Mouse (Mus musculus): Measurements from ENCODE around the gene Tstd3. TPM values are rescaled to one million over a fixed set of nuclear protein-coding genes. Genes with fewer than 3 reads are reported as not detected.

Tstd3 gene
- polyA plus RNA-seq (2016; fragmentation: Nextera tagmentation; extraction: Ambion mirVana), result 25.7 and 27.3 TPM in 2 replicates

DNA sequence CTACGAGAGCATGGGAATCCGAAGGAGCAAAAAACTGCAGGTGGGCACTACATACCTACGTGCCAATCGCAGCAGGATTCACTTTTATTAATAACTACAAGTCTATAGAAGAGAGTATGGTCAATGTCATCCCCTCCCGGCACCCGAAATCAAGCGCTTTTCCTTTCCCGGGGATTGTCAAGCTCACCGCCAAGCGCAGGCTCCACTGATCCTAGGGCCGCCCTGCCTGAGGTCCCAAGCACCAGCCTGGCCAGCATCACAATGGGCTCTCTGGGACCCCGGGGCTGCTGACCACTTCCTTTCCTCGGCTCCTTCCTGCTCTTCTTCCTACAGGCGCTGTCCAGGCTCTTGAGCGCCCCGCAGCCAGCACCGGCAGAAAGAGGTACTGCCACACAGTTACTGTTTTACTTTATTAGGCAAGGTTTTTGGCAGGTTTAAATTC, at the start of gene Tstd3, which contains the start of gene Usp45:
Tstd3 (minus strand) TSS at position 350 of the 442 bp plus-strand sequence.
Usp45 (plus strand) TSS at position 294 of the 442 bp plus-strand sequence.
- DNase-seq (ENCODE audit: low spot score), result peak; percentile 85
- Histone ChIP-seq H3K4me1 (replicated peaks) (peaks cover 8% of the 10 kb centered on the region), H3K36me3 (no peaks in the 10 kb centered on the region), H3K4me3 (peak within 1 kb of the TSS; percentile 67), H3K27ac (peak within 1 kb of the TSS; percentile 87), H3K27me3 (ENCODE audit: insufficient read depth, poor library complexity, severe bottlenecking) (no peaks in the 10 kb centered on the region), H3K9me3 (no peaks in the 10 kb centered on the region)
- WGBS, result 2% methylated on average over 17 of the region's 17 CpGs

DNA sequence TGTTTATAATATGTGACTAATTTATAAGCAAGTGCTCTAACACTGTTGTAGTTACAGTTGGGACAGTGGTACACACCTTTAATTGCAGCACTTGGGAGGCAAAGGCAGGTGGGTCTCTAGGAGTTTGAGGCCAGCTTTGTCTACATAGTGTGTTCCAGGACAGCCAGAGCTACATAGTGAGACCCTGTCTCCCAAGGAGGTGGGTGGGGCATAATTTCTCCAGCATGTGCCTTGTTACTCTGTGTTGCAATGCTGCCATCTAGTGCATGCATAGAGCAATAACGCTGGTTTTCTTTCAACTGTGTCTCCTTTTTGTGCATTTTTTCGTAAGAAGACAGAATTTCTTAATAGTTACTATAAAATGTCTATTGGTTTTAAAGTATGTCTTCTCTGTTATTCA, 47.0 kb upstream of the Tstd3 start:
- no peaks in the 10 kb centered on the region for H3K9me3 ChIP-seq
- H3K4me3 ChIP-seq, result no peak overlapping the region
- no peaks in the 10 kb centered on the region for H3K4me1 ChIP-seq (replicated peaks)
- no peak overlapping the region for H3K27ac ChIP-seq
- H3K27me3 ChIP-seq (ENCODE audit: insufficient read depth, poor library complexity, severe bottlenecking), result no peaks in the 10 kb centered on the region
- peak; percentile 45 for DNase-seq (ENCODE audit: low spot score)
- H3K36me3 ChIP-seq, result peaks cover 61% of the 10 kb centered on the region
- 45% methylated on average over 2 of the region's 2 CpGs for WGBS

DNA sequence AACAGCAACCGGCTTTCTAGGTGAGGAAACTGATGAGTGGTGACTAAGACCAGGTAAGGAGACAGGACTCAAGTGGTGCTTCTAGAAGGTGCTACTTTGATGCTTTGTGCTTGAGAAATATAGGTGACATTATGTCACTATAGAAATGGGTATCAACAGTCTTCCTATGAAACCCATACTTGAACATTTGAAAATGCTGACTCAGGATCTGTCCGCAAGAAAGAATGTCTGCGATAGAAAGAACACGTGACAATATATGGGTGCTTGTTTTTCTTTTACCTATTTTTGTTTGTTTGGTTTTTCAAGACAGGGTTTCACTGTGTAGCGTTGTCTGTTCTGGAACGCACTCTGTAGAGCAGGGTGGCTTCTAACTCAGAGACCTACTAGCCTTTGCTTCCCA, 45.6 kb upstream of the Tstd3 start:
- Histone ChIP-seq H3K4me3 (no peak overlapping the region), H3K9me3 (no peaks in the 10 kb centered on the region), H3K36me3 (peaks cover 52% of the 10 kb centered on the region), H3K4me1 (replicated peaks) (no peaks in the 10 kb centered on the region), H3K27me3 (ENCODE audit: insufficient read depth, poor library complexity, severe bottlenecking) (no peaks in the 10 kb centered on the region), H3K27ac (no peak overlapping the region)
- DNase-seq (ENCODE audit: low spot score), result no peak
- WGBS, result 92% methylated on average over 6 of the region's 6 CpGs

DNA sequence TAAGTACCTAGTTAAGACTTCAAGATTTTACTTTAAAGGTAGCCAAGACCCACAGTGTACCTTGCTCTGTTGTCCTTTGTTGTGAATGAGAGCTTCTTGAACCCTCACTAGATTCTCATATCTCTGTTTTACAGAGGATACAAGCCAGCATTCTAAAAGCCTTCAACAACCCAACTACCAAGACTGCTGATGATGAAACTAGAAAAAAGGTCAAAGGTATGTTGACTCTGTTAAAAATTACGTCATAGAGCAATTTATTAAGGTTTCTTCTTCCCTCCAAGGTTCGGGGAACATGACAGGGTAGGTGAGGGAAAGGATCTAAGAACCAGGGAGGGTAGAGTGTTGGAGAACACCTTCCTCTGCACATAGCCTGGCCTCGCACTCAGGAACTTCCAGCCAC, 43.6 kb upstream of the Tstd3 start:
- no peaks in the 10 kb centered on the region for H3K4me1 ChIP-seq (replicated peaks)
- no peaks in the 10 kb centered on the region for H3K9me3 ChIP-seq
- 91% methylated on average over 3 of the region's 3 CpGs for WGBS

DNA sequence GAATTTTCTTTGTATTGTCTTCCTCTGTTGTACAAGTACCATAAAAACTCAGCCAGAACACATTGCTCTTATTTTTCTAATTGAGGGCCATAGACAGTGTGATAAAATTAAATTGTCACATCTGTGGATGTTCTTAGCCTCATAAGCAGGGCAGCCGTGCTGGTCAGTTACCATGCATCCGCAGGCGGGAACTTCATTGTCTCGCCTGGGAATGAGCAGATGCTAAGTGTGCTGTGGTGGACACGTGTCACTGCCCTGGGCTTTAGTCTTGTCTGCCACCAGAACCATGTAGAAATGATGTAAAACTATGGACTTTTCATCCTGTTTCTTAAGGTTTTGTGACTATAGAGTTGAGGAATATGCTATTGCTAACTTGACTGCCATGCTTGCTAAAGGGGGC, 40.2 kb upstream of the Tstd3 start:
- WGBS, result 56% methylated on average over 5 of the region's 5 CpGs
- H3K36me3 ChIP-seq, result peaks cover 60% of the 10 kb centered on the region

More for the DNA sequence above, 43.6 kb upstream of the Tstd3 start:
- Histone ChIP-seq H3K4me3 (no peak overlapping the region), H3K36me3 (peaks cover 41% of the 10 kb centered on the region), H3K27me3 (ENCODE audit: insufficient read depth, poor library complexity, severe bottlenecking) (no peaks in the 10 kb centered on the region), H3K27ac (no peak overlapping the region)
- no peak for DNase-seq (ENCODE audit: low spot score)

DNA sequence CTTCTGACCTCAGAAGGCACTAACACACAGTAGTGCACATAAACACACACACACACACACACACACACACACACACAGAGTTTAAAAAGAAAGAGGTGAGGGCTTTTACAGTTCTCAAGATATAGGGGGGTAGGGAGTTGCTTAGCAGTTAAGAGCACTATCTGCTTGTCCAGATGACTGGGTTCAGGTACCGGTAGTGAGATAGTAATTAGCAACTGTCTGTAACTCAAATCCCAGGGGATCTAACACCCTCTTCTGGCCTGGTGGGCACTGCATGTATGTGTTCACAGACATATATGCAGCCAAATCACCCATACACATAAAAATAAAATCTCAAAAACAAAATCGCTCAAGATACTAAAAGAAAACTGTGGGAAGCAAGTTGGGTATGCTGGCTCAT, 34.6 kb upstream of the Tstd3 start:
- no peaks in the 10 kb centered on the region for H3K27me3 ChIP-seq (ENCODE audit: insufficient read depth, poor library complexity, severe bottlenecking)
- no peaks in the 10 kb centered on the region for H3K9me3 ChIP-seq
- DNase-seq (ENCODE audit: low spot score), result no peak
- H3K4me1 ChIP-seq (replicated peaks), result no peaks in the 10 kb centered on the region
- peaks cover 90% of the 10 kb centered on the region for H3K36me3 ChIP-seq
- WGBS, result 94% methylated on average over 2 of the region's 2 CpGs
- H3K27ac ChIP-seq, result no peak overlapping the region
- no peak overlapping the region for H3K4me3 ChIP-seq

More for the DNA sequence above, 40.2 kb upstream of the Tstd3 start:
- H3K27me3 ChIP-seq (ENCODE audit: insufficient read depth, poor library complexity, severe bottlenecking), result no peaks in the 10 kb centered on the region
- no peaks in the 10 kb centered on the region for H3K4me1 ChIP-seq (replicated peaks)
- peak; percentile 19 for DNase-seq (ENCODE audit: low spot score)
- H3K27ac ChIP-seq, result no peak overlapping the region
- H3K9me3 ChIP-seq, result no peaks in the 10 kb centered on the region
- no peak overlapping the region for H3K4me3 ChIP-seq

DNA sequence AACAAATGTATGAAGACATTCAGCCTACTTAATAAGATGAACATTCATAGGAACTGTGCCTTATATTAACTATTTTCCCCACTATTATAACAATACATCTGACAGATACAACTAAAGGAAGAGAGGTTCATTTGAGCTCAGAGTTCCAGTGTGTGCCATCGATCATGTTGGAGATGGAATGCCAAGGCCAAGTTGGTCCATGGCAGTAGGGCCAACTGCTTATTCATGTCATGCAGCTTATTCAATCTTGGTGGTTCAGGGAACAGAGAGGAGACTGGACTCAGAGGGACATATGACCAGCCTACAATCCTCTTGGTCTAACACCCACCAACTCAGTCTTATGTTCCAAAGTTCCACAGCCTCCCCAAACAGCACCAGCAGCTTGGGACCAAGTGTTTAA, 34.0 kb upstream of the Tstd3 start:
- no peak for DNase-seq (ENCODE audit: low spot score)
- Histone ChIP-seq H3K4me1 (replicated peaks) (no peaks in the 10 kb centered on the region), H3K9me3 (no peaks in the 10 kb centered on the region), H3K27ac (no peak overlapping the region), H3K36me3 (peaks cover 87% of the 10 kb centered on the region), H3K4me3 (no peak overlapping the region), H3K27me3 (ENCODE audit: insufficient read depth, poor library complexity, severe bottlenecking) (no peaks in the 10 kb centered on the region)
- WGBS, result 94% methylated on average over 1 of the region's 1 CpGs

DNA sequence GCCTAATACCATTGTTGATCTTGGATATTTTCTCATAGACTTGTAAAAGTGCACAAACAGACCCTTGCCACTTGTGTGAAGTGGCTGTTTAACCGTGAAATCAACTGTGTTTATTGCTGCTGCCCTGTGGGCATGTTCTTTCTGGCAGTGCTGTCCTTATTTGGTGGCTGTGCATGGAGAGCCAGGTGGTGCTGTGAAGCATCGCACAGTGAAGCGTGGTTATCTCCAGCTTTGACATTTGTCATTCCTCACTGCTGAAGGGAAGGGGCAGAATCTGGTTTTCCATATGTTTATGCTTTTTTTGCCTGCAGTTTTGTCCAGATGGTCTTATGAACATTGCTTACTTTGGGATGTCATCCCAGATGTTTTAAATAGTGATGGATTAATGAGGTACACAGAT, 26.6 kb upstream of the Tstd3 start:
- no peak for DNase-seq (ENCODE audit: low spot score)
- Histone ChIP-seq H3K36me3 (peaks cover 53% of the 10 kb centered on the region), H3K4me1 (replicated peaks) (no peaks in the 10 kb centered on the region), H3K4me3 (no peak overlapping the region), H3K27ac (no peak overlapping the region), H3K9me3 (no peaks in the 10 kb centered on the region; the same call in 1 of the 2 replicates), H3K27me3 (ENCODE audit: insufficient read depth, poor library complexity, severe bottlenecking) (no peaks in the 10 kb centered on the region)
- 77% methylated on average over 3 of the region's 3 CpGs for WGBS

DNA sequence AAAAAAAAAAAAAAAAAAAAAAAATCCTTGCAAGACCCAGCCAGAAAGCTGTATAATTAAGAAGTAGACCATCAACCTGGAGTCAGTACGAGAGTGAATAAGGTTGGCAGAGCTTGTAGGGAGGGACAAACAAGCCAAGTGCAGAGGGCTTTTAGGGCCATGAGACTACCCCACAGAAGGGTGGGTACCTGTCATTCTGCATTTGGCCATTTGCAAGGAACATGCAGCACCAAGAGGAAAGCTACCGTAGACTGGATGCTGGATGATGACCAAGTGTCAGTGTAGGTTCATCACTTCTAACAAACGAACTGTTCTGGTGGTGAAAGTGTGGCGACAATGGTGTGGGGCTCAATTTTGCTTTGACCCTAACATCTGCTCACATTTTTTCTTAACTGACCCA, 22.8 kb upstream of the Tstd3 start:
- Histone ChIP-seq H3K4me3 (no peak overlapping the region), H3K36me3 (peaks cover 65% of the 10 kb centered on the region), H3K4me1 (replicated peaks) (no peaks in the 10 kb centered on the region), H3K9me3 (no peaks in the 10 kb centered on the region; the same call in 1 of the 2 replicates), H3K27ac (no peak overlapping the region), H3K27me3 (ENCODE audit: insufficient read depth, poor library complexity, severe bottlenecking) (no peaks in the 10 kb centered on the region)
- DNase-seq (ENCODE audit: low spot score), result no peak
- 96% methylated on average over 4 of the region's 4 CpGs for WGBS

DNA sequence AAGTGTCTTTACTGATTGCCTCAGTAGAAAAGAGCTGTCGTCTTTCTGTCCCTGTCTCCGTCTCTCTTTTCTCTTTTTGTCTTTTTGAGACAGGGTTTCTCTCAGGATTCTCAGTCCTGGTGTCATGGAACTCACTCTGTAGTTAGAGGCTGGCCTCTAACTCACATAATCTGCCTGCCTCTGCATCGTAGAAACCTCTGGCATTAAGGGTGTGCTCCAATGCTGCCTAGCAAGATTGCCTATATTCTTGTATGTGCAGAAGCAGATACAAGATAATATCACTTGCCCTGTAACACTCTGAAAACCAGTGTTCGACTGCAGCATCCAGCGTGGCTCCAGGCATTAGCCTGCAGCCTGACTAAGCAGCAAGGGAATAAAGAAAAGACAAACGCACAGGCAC, 21.9 kb upstream of the Tstd3 start:
- Histone ChIP-seq H3K4me3 (no peak overlapping the region), H3K4me1 (replicated peaks) (no peaks in the 10 kb centered on the region), H3K27me3 (ENCODE audit: insufficient read depth, poor library complexity, severe bottlenecking) (no peaks in the 10 kb centered on the region), H3K36me3 (peaks cover 74% of the 10 kb centered on the region), H3K9me3 (no peaks in the 10 kb centered on the region; the same call in 1 of the 2 replicates), H3K27ac (no peak overlapping the region)
- no peak for DNase-seq (ENCODE audit: low spot score)
- WGBS, result 91% methylated on average over 6 of the region's 6 CpGs

DNA sequence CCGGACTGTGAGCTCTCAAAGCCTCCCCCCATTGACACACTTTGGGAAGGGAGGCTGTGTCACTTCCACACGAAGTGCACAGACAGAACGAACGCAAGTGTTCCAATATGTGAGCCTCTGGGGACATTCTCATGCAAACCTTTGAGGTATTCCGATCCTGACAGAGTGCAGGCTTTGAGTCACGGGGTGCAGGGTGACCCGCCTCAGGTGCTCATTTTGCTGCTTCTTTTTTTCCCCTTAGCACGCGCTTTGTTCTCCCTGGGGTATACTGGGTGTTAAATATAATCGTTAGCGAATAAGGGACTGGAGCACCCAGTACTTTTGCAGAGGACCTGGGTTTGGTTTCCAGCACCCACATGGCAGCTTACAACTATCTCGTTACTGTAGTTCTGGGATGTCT, 19.3 kb upstream of the Tstd3 start:
- no peak for DNase-seq (ENCODE audit: low spot score)
- H3K9me3 ChIP-seq, result no peaks in the 10 kb centered on the region; the same call in 1 of the 2 replicates
- H3K4me3 ChIP-seq, result no peak overlapping the region
- H3K4me1 ChIP-seq (replicated peaks), result no peaks in the 10 kb centered on the region
- H3K27me3 ChIP-seq (ENCODE audit: insufficient read depth, poor library complexity, severe bottlenecking), result no peaks in the 10 kb centered on the region
- H3K27ac ChIP-seq, result no peak overlapping the region
- H3K36me3 ChIP-seq, result peaks cover 83% of the 10 kb centered on the region
- WGBS, result 97% methylated on average over 12 of the region's 12 CpGs

DNA sequence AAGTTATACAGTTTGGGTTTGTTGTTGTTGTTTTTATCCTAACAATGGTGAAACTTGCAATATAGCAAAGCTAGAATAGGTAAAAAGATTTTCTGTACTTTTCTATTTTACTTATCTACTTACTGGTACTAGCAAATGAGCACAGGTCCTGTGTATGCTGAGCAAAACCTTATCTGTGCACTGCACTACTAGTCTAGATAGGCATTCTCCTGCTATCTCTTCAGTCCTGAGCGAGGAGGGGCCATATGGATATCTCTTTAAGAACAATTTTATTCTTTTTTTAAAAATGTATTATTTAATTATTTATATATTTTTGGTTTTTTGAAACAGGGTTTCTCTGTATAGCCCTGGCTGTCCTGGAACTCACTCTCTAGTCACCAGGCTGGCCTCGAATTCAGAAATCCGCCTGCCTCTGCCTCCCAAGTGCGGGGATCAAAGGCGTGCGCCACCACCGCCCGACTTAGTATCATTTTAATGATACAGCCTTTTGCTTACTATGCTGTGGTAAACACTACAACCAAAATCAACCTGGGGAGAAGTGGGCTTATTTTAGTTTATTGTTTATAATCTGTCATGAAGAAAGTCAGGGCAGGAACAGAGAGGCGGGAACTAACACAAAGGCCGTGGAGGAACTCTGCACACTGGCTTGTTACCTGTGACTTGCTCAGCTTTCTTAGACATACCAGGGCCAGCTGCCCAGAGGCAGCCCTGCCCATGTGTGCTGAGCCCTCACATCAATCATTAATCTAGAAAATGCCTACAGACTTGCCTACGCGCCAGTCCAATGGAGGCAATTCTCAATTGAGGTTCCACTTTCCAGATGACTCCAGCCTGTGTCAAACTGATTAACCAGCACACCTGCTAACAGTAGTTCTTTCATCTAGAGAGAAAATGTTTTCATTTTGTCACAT, 14.1 kb upstream of the Tstd3 start:
- H3K27ac ChIP-seq, result no peak overlapping the region
- peaks cover 10% of the 10 kb centered on the region; the same call in 1 of the 2 replicates for H3K4me1 ChIP-seq (replicated peaks)
- no peak overlapping the region for H3K4me3 ChIP-seq
- DNase-seq (ENCODE audit: low spot score), result no peak
- peaks cover 59% of the 10 kb centered on the region for H3K36me3 ChIP-seq
- H3K9me3 ChIP-seq, result no peaks in the 10 kb centered on the region
- WGBS, result 96% methylated on average over 12 of the region's 12 CpGs
- H3K27me3 ChIP-seq (ENCODE audit: insufficient read depth, poor library complexity, severe bottlenecking), result no peaks in the 10 kb centered on the region

DNA sequence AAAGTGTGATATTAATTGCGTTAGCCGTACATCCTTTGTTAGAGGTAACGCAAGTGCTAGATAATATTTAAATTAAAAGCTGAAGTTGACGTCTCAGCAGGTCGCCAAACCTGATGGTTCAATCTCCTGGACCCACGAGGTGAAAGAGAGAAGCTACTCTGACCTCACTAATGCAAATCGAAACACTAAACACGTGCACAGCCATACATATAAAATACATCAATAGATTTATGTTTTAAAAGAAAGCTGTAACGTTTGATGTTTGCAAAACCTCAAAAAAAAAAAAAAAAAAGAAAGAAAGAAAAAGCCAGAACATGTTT, 9.9 kb upstream of the Tstd3 start:
- Histone ChIP-seq H3K36me3 (peaks cover 21% of the 10 kb centered on the region), H3K4me1 (replicated peaks) (peaks cover 10% of the 10 kb centered on the region; the same call in 1 of the 2 replicates), H3K27me3 (ENCODE audit: insufficient read depth, poor library complexity, severe bottlenecking) (no peaks in the 10 kb centered on the region), H3K27ac (peak overlapping the region; percentile 95; the same call in 1 of the 2 replicates), H3K9me3 (no peaks in the 10 kb centered on the region), H3K4me3 (peak overlapping the region; percentile 83)
- DNase-seq (ENCODE audit: low spot score), result no peak
- whole genome bisulfite sequencing, result 13% methylated on average over 9 of the region's 9 CpGs
